Mouse (Mus musculus) megakaryocyte-erythroid progenitor cell, adult 5-6 weeks (primary cell): ENCODE data around the gene Crygn. TPM values are rescaled to one million over a fixed set of nuclear protein-coding genes. Genes with fewer than 3 reads are reported as not detected.

Experiments
- ATAC-seq: replicated peaks from 2 replicates; pipeline ENCODE4 v1.8.0; 2016; ENCODE audit warnings: mild to moderate bottlenecking, inconsistent platforms; ENCODE audit not compliant: severe bottlenecking, poor library complexity, low FRiP score, low TSS enrichment
- total RNA-seq, 2 experiments: library from RNA; stranded (forward) in 1 of 2; stranded (reverse) in 1 of 2; fragments of 200-1000, 215-1000 nt in 1 of 2; fragments of >200 nt in 1 of 2; fragmentation: Nextera tagmentation in 1 of 2; gene quantifications; 2 replicates each; pipeline ENCODE4 v1.2.3; 2014 to 2017

Gene Crygn
- total RNA-seq, 2 experiments from 2014 or later: not detected

GRCm38 (mm10) chr5:24719852-24720251 lies 38.0 kb downstream of the Crygn start:
- no peak for ATAC-seq

- no peak for ATAC-seq
Measured at GRCm38 (mm10) chr5:24718076-24718475, 39.7 kb downstream of the Crygn start.

DNA sequence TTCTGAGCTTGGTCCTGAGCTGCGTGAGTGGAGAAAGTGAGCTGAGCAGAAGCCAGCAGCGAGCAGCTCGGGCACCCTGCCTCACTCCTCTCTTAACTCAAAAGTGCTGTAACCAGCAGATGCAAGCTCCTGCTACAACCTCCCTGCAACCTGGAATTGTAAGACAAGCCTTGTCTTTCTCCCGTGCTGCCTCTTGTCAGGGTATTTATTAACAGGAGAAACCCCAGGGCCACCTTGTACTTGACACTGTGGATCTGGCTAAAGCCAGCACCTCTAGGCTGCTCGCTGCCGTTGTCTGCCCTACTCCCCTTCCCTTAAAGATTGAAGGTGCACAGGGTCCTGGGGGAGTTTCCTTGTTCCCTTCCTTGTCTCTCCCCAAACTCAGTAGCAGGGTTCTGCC lies 43.8 kb downstream of the Crygn start:
- ATAC-seq: no peak

DNA sequence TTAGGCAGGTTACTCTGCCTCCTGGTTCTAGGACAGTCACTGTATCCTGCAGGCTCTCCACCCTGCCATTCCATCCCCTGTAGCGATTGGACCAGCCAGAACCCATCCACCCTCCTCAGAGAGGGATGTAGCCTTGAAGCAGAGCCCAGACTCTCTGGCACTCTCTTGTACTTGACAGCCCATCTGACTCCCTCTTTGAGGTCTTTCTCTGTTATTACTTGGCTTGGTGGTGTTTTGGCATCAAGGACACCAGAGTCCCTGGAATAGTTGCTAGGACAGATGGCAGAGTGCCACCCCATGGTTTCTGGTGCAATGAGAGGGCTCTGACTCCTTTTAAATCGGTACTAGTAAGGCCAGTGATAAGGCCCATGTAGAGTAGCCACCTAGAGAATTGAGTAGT lies 44.6 kb downstream of the Crygn start:
- ATAC-seq: no peak

- no peak for ATAC-seq
Measured at GRCm38 (mm10) chr5:24711615-24712014, 46.2 kb downstream of the Crygn start.

- ATAC-seq: no peak
Measured at GRCm38 (mm10) chr5:24709962-24710361, 47.8 kb downstream of the Crygn start.

- ATAC-seq: no peak
Measured at GRCm38 (mm10) chr5:24704615-24705014, 53.2 kb downstream of the Crygn start.

- no peak for ATAC-seq
Measured at GRCm38 (mm10) chr5:24701271-24701670, 56.5 kb downstream of the Crygn start.

Other genes with a start within 250 kb of the Crygn start
- not detected in 2 replicates for gene Gbx1, start 230.8 kb downstream of the Crygn start, total RNA-seq (2014; fragmentation: Nextera tagmentation)
- not detected in 2 replicates for gene Gbx1, start 230.8 kb downstream of the Crygn start, total RNA-seq (2017)
- not detected in 2 replicates for gene Asb10, start 217.0 kb downstream of the Crygn start, total RNA-seq (2014; fragmentation: Nextera tagmentation)
- gene Asb10, start 217.0 kb downstream of the Crygn start, total RNA-seq (2017): not detected in 2 replicates
- gene 4931409K22Rik, start 201.2 kb downstream of the Crygn start, total RNA-seq (2014; fragmentation: Nextera tagmentation): not detected in 2 replicates
- not detected in 2 replicates for gene 4931409K22Rik, start 201.2 kb downstream of the Crygn start, total RNA-seq (2017)
- 70.2 and 80.7 TPM in 2 replicates for gene Abcf2, start 180.5 kb downstream of the Crygn start, total RNA-seq (2014; fragmentation: Nextera tagmentation)
- gene Abcf2, start 180.5 kb downstream of the Crygn start, total RNA-seq (2017): 122 and 164 TPM in 2 replicates
- gene Chpf2, start 171.3 kb downstream of the Crygn start, total RNA-seq (2014; fragmentation: Nextera tagmentation): 12.0 and 14.7 TPM in 2 replicates
- 14.5 and 22.5 TPM in 2 replicates for gene Chpf2, start 171.3 kb downstream of the Crygn start, total RNA-seq (2017)
- gene Smarcd3, start 133.6 kb downstream of the Crygn start, total RNA-seq (2014; fragmentation: Nextera tagmentation): not detected in 2 replicates
- not detected in 2 replicates for gene Smarcd3, start 133.6 kb downstream of the Crygn start, total RNA-seq (2017)
- 18.4 and 22.4 TPM in 2 replicates for gene Nub1, start 72.5 kb downstream of the Crygn start, total RNA-seq (2014; fragmentation: Nextera tagmentation)
- gene Nub1, start 72.5 kb downstream of the Crygn start, total RNA-seq (2017): 24.3 and 40.1 TPM in 2 replicates
- gene Wdr86, start 27.3 kb downstream of the Crygn start, total RNA-seq (2014; fragmentation: Nextera tagmentation): 0.32 TPM in 1 of 2 replicates, not detected in the other
- gene Wdr86, start 27.3 kb downstream of the Crygn start, total RNA-seq (2017): 0.42 TPM in 1 of 2 replicates, not detected in the other
- gene Rheb, start 84.6 kb upstream of the Crygn start, total RNA-seq (2014; fragmentation: Nextera tagmentation): 71.1 and 91.4 TPM in 2 replicates
- 42.6 and 55.6 TPM in 2 replicates for gene Rheb, start 84.6 kb upstream of the Crygn start, total RNA-seq (2017)